Mouse (Mus musculus) myocyte (in vitro differentiated cells): Measurements from ENCODE around the gene Pcp4l1. TPM values are rescaled to one million over a fixed set of nuclear protein-coding genes. Genes with fewer than 3 reads are reported as not detected.
"Not testable (repeated sequence)": the region's sequence is repeated elsewhere in the genome, so short reads cannot be mapped to it uniquely, and the experiment has no call there.

Experiments
- H3K27me3 ChIP-seq: one replicate; pipeline ENCODE4 v1.6.1; 2011; ENCODE audit not compliant: control insufficient read depth, insufficient read depth, insufficient read length
- H3K36me3 ChIP-seq: one replicate; pipeline ENCODE4 v1.6.1; 2011; ENCODE audit not compliant: control insufficient read depth, insufficient read depth
- H3K4me2 ChIP-seq: one replicate; pipeline ENCODE4 v1.6.1; 2011; ENCODE audit warnings: low read depth, control low read depth
- H3K4me3 ChIP-seq: one replicate; pipeline ENCODE4 v1.5.1; 2011; ENCODE audit warnings: mild to moderate bottlenecking, control low read depth, moderate library complexity
- H3K79me2 ChIP-seq: one replicate; pipeline ENCODE4 v1.6.1; 2011; ENCODE audit not compliant: control insufficient read depth, insufficient read depth
- H3ac ChIP-seq: one replicate; pipeline ENCODE4 v1.6.1; 2011; ENCODE audit not compliant: control insufficient read depth, insufficient read length
- CEBPB ChIP-seq: IDR thresholded peaks from 2 replicates; pipeline ENCODE4 v1.6.1; 2011; ENCODE audit warnings: mild to moderate bottlenecking, moderate library complexity; ENCODE audit not compliant: poor library complexity, insufficient read depth, severe bottlenecking
- E2F4 ChIP-seq: IDR thresholded peaks from one replicate; pipeline ENCODE4 v1.6.1; 2011; ENCODE audit warnings: mild to moderate bottlenecking, control low read depth, moderate library complexity; ENCODE audit not compliant: insufficient read depth
- MAX ChIP-seq: IDR thresholded peaks from one replicate; pipeline ENCODE4 v1.6.1; 2011; ENCODE audit warnings: low read depth, mild to moderate bottlenecking, control low read depth
- MYOD1 ChIP-seq, 3 experiments: IDR thresholded peaks; one replicate each; pipeline ENCODE4 v1.6.1; 2011; ENCODE audit warnings: control low read depth in 2 of 3, low read depth in 2 of 3, mild to moderate bottlenecking in 2 of 3, moderate library complexity in 1 of 3; ENCODE audit not compliant: insufficient read length in 2 of 3, control insufficient read depth in 1 of 3
- MYOG ChIP-seq, 3 experiments: IDR thresholded peaks; one replicate each; pipeline ENCODE4 v1.6.1; 2011; ENCODE audit warnings: control low read depth in 2 of 3, low read depth in 2 of 3, mild to moderate bottlenecking in 2 of 3; ENCODE audit not compliant: insufficient read length in 2 of 3, control insufficient read depth in 1 of 3, insufficient read depth in 1 of 3
- POLR2A ChIP-seq: IDR thresholded peaks from one replicate; pipeline ENCODE4 v1.6.1; 2011; ENCODE audit warnings: low read depth, mild to moderate bottlenecking, control low read depth, moderate library complexity; ENCODE audit not compliant: insufficient read length
- POLR2AphosphoS2 ChIP-seq: IDR thresholded peaks from one replicate; pipeline ENCODE4 v1.6.1; 2011; ENCODE audit warnings: low read depth, control low read depth; ENCODE audit not compliant: insufficient read length
- REST ChIP-seq: IDR thresholded peaks from one replicate; pipeline ENCODE4 v1.6.1; 2011; ENCODE audit warnings: mild to moderate bottlenecking, control low read depth, moderate library complexity; ENCODE audit not compliant: insufficient read depth, insufficient read length
- SRF ChIP-seq: IDR thresholded peaks from one replicate; pipeline ENCODE4 v1.6.1; 2011; ENCODE audit warnings: low read depth; ENCODE audit not compliant: control insufficient read depth, insufficient read length
- TCF12 ChIP-seq: IDR thresholded peaks from one replicate; pipeline ENCODE4 v1.6.1; 2011; ENCODE audit warnings: mild to moderate bottlenecking, control low read depth; ENCODE audit not compliant: poor library complexity, insufficient read depth, severe bottlenecking
- TCF3 ChIP-seq: IDR thresholded peaks from one replicate; pipeline ENCODE4 v1.6.1; 2011; ENCODE audit warnings: low read depth, control low read depth; ENCODE audit not compliant: insufficient read length
- USF1 ChIP-seq: IDR thresholded peaks from one replicate; pipeline ENCODE4 v1.6.1; 2011; ENCODE audit warnings: low read depth, mild to moderate bottlenecking, control low read depth, moderate library complexity
- polyA plus RNA-seq: library from polyadenylated mRNA; unstranded; fragments of >200 nt; fragmentation: generic; extraction: Trizol; gene quantifications from one replicate; pipeline ENCODE4 v1.2.1, GENCODE M21; 2012; ENCODE audit warnings: missing spikeins

Pcp4l1 gene
- polyA plus RNA-seq: 0.05 TPM

- Histone ChIP-seq H3K79me2 (no peaks in the 10 kb centered on the region), H3ac (no peak within 1 kb of the TSS), H3K4me3 (no peak within 1 kb of the TSS), H3K36me3 (no peaks in the 10 kb centered on the region), H3K27me3 (no peaks in the 10 kb centered on the region), H3K4me2 (no peak within 1 kb of the TSS)
- TF ChIP-seq SRF (no peak), USF1 (no peak), CEBPB (no peak), POLR2A (no peak), REST (no peak), MAX (no peak), E2F4 (no peak), MYOG (IDR thresholded peaks at IDR 0.05; ENCODE audit: control insufficient read depth in 1 of 3, insufficient read depth in 1 of 3, insufficient read length in 2 of 3, low read depth in 2 of 3) (no peak), MYOD1 (IDR thresholded peaks at IDR 0.05; ENCODE audit: control insufficient read depth in 1 of 3, insufficient read length in 2 of 3, low read depth in 2 of 3) (no peak), POLR2AphosphoS2 (no peak), TCF3 (no peak), TCF12 (no peak)
Measured at GRCm38 (mm10) chr1:171195887-171196397, at the start of gene Pcp4l1. Gene Pcp4l1 (minus strand): TSS chr1:171196268.

- peak overlapping the region; percentile 62 for H3K4me3 ChIP-seq
- peaks cover 29% of the 10 kb centered on the region for H3K79me2 ChIP-seq
- no peaks in the 10 kb centered on the region for H3K36me3 ChIP-seq
Measured at GRCm38 (mm10) chr1:171245353-171245752, 49.3 kb upstream of the Pcp4l1 start.

GRCm38 (mm10) chr1:171241952-171242351, 45.9 kb upstream of the Pcp4l1 start:
- peaks cover 13% of the 10 kb centered on the region for H3K36me3 ChIP-seq
- peaks cover 29% of the 10 kb centered on the region for H3K79me2 ChIP-seq

More at GRCm38 (mm10) chr1:171245353-171245752, 49.3 kb upstream of the Pcp4l1 start:
- peak overlapping the region; percentile 97 for H3K4me2 ChIP-seq
- no peak for TF ChIP-seq MAX
- TF ChIP-seq POLR2AphosphoS2: no peak
- no peak for TF ChIP-seq E2F4
- TF ChIP-seq USF1: no peak
- TF ChIP-seq SRF: no peak
- no peak for TF ChIP-seq TCF3
- TF ChIP-seq POLR2A: no peak
- TF ChIP-seq CEBPB: no peak
- TF ChIP-seq MYOD1 (IDR thresholded peaks at IDR 0.05; ENCODE audit: control insufficient read depth in 1 of 3, insufficient read length in 2 of 3, low read depth in 2 of 3): peak in 2 of 3 experiments; percentile 6 to 54
- peak; percentile 24 for TF ChIP-seq TCF12
- peak in 1 of 3 experiments; percentile 49 for TF ChIP-seq MYOG (IDR thresholded peaks at IDR 0.05; ENCODE audit: control insufficient read depth in 1 of 3, insufficient read depth in 1 of 3, insufficient read length in 2 of 3, low read depth in 2 of 3)
- TF ChIP-seq REST: no peak
- H3ac ChIP-seq: no peak overlapping the region
- no peaks in the 10 kb centered on the region for H3K27me3 ChIP-seq

GRCm38 (mm10) chr1:171240911-171241310, 44.8 kb upstream of the Pcp4l1 start:
- no peak overlapping the region for H3ac ChIP-seq
- H3K4me3 ChIP-seq: no peak overlapping the region
- TF ChIP-seq CEBPB: no peak
- no peak for TF ChIP-seq SRF
- no peak for TF ChIP-seq POLR2A
- no peak for TF ChIP-seq TCF12
- TF ChIP-seq REST: no peak
- no peak for TF ChIP-seq TCF3
- TF ChIP-seq MYOG (IDR thresholded peaks at IDR 0.05; ENCODE audit: control insufficient read depth in 1 of 3, insufficient read depth in 1 of 3, insufficient read length in 2 of 3, low read depth in 2 of 3): no peak
- TF ChIP-seq E2F4: no peak
- TF ChIP-seq MYOD1 (IDR thresholded peaks at IDR 0.05; ENCODE audit: control insufficient read depth in 1 of 3, insufficient read length in 2 of 3, low read depth in 2 of 3): no peak
- TF ChIP-seq POLR2AphosphoS2: no peak
- no peak for TF ChIP-seq USF1
- no peak for TF ChIP-seq MAX
- peaks cover 19% of the 10 kb centered on the region for H3K79me2 ChIP-seq
- peaks cover 18% of the 10 kb centered on the region for H3K36me3 ChIP-seq
- no peaks in the 10 kb centered on the region for H3K27me3 ChIP-seq
- H3K4me2 ChIP-seq: no peak overlapping the region

More at GRCm38 (mm10) chr1:171241952-171242351, 45.9 kb upstream of the Pcp4l1 start:
- not testable (repeated sequence) for H3K4me3 ChIP-seq, H3K27me3 ChIP-seq, H3K4me2 ChIP-seq, H3ac ChIP-seq

- Histone ChIP-seq H3K4me3 (no peak overlapping the region), H3K79me2 (peaks cover 14% of the 10 kb centered on the region), H3ac (no peak overlapping the region), H3K36me3 (peaks cover 25% of the 10 kb centered on the region), H3K4me2 (no peak overlapping the region), H3K27me3 (no peaks in the 10 kb centered on the region)
- no peak for TF ChIP-seq TCF12
- no peak for TF ChIP-seq TCF3
- no peak for TF ChIP-seq MYOG (IDR thresholded peaks at IDR 0.05; ENCODE audit: control insufficient read depth in 1 of 3, insufficient read depth in 1 of 3, insufficient read length in 2 of 3, low read depth in 2 of 3)
Measured at GRCm38 (mm10) chr1:171239992-171240744, 44.1 kb upstream of the Pcp4l1 start.
